Mouse (Mus musculus): ENCODE data around the gene Hmg20b. TPM values are rescaled to one million over a fixed set of nuclear protein-coding genes. Genes with fewer than 3 reads are reported as not detected.

Hmg20b gene
- total and polyA plus RNA-seq, 3 experiments: 7.9 to 39.6 (median 18.7) TPM

- Histone ChIP-seq H3K27me3 (replicated peaks) (no peaks in the 10 kb centered on the region), H3K27ac (ENCODE audit: insufficient read depth, low read depth) (0 out of 2 replicates have a peak overlapping the region, but pooled peaks have one; percentile 2), H3K4me2 (ENCODE audit: insufficient read depth, low read depth, poor library complexity, severe bottlenecking) (peak overlapping the region; percentile 89), H3K36me3 (replicated peaks in 1 of 2; ENCODE audit: control insufficient read depth in 1 of 2, insufficient read depth in 1 of 2, low read length in 1 of 2) (peaks cover 20 to 37% of the 10 kb centered on the region in 2 experiments), H3K79me2 (replicated peaks; ENCODE audit: control insufficient read depth, extremely low read depth, insufficient read depth, poor library complexity, severe bottlenecking) (no peaks in the 10 kb centered on the region), H3K4me1 (ENCODE audit: control insufficient read depth in 1 of 2, insufficient read depth in 2 of 2) (peaks cover 7 to 36% of the 10 kb centered on the region in 2 experiments), H3K9ac (ENCODE audit: insufficient read depth, low read depth) (peak overlapping the region; percentile 80), H3K4me3 (replicated peaks in 1 of 3; ENCODE audit: low read depth in 2 of 3, low read length in 2 of 3, poor library complexity in 1 of 3) (peak overlapping the region; percentile 74 to 89 (median 80)), H3K9me3 (replicated peaks; ENCODE audit: low read length) (no peaks in the 10 kb centered on the region)
- dilution Hi-C loops (cut with MboI; ENCODE audit: extremely low pct_ligation_motif_present, extremely low pct_unique_long_range_greater_than_20kb, low sequenced_read_pairs) (no loop called here), in situ Hi-C loops (cut with MboI; ENCODE audit: low pct_ligation_motif_present, low pct_unique_long_range_greater_than_20kb, low sequenced_read_pairs) (loop anchor here (10.0 kb wide), 1 partner anchor 155 kb away; no protein-coding TSS in a partner anchor)
- no peak for TF ChIP-seq ELF1 (IDR thresholded peaks at IDR 0.05; ENCODE audit: low read depth, low read length)
- no peak for TF ChIP-seq MXI1 (IDR thresholded peaks at IDR 0.05; ENCODE audit: low read depth, low read length)
- TF ChIP-seq MAZ (IDR thresholded peaks at IDR 0.05; ENCODE audit: low read depth, low read length): no peak
- no peak for TF ChIP-seq CTCF (conservative IDR thresholded peaks at IDR 0.05 in 1 of 2, IDR thresholded peaks at IDR 0.05 in 1 of 2; ENCODE audit: low read depth in 2 of 2, low read length in 2 of 2)
- TF ChIP-seq USF1 (IDR thresholded peaks at IDR 0.05; ENCODE audit: low read depth, low read length): no peak
- TF ChIP-seq NRF1 (IDR thresholded peaks at IDR 0.05; ENCODE audit: low read depth, low read length): no peak
- TF ChIP-seq USF2 (conservative IDR thresholded peaks at IDR 0.05; ENCODE audit: low read depth, low read length): no peak
- no peak for TF ChIP-seq ZMIZ1 (IDR thresholded peaks at IDR 0.05; ENCODE audit: low read depth, low read length)
- TF ChIP-seq MAFK (IDR thresholded peaks at IDR 0.05; ENCODE audit: insufficient replicate concordance, low read length): no peak
- TF ChIP-seq EP300 (IDR thresholded peaks at IDR 0.05; ENCODE audit: low read length): no peak
- TF ChIP-seq BHLHE40 (IDR thresholded peaks at IDR 0.05; ENCODE audit: low read depth, low read length): no peak
- no peak for TF ChIP-seq CHD1 (IDR thresholded peaks at IDR 0.05; ENCODE audit: low read depth, low read length)
- no peak for TF ChIP-seq IRF4 (IDR thresholded peaks at IDR 0.05; ENCODE audit: low read depth, low read length)
- no peak for TF ChIP-seq ZC3H11A (IDR thresholded peaks at IDR 0.05; ENCODE audit: low read depth, low read length)
- TF ChIP-seq JUND (conservative IDR thresholded peaks at IDR 0.05; ENCODE audit: low read depth, low read length): no peak
- DNase-seq (ENCODE audit: extremely low read depth): no peak
Measured at GRCm38 (mm10) chr10:81349961-81350350, 324 bp downstream of the Hmg20b start.

GRCm38 (mm10) chr10:81349146-81349545 lies 1.1 kb downstream of the Hmg20b start:
- Histone ChIP-seq H3K4me3 (replicated peaks in 1 of 3; ENCODE audit: low read depth in 2 of 3, low read length in 2 of 3, poor library complexity in 1 of 3) (peak overlapping the region; percentile 74 to 89 (median 80)), H3K4me2 (ENCODE audit: insufficient read depth, low read depth, poor library complexity, severe bottlenecking) (peak overlapping the region; percentile 89), H3K27me3 (replicated peaks) (no peaks in the 10 kb centered on the region), H3K4me1 (ENCODE audit: control insufficient read depth in 1 of 2, insufficient read depth in 2 of 2) (peaks cover 7 to 37% of the 10 kb centered on the region in 2 experiments), H3K27ac (ENCODE audit: insufficient read depth, low read depth) (no peak overlapping the region), H3K9me3 (replicated peaks; ENCODE audit: low read length) (no peaks in the 10 kb centered on the region), H3K9ac (ENCODE audit: insufficient read depth, low read depth) (peak overlapping the region; percentile 80; the same call in 1 of the 2 replicates), H3K36me3 (replicated peaks in 1 of 2; ENCODE audit: control insufficient read depth in 1 of 2, insufficient read depth in 1 of 2, low read length in 1 of 2) (peaks cover 20 to 37% of the 10 kb centered on the region in 2 experiments), H3K79me2 (replicated peaks; ENCODE audit: control insufficient read depth, extremely low read depth, insufficient read depth, poor library complexity, severe bottlenecking) (no peaks in the 10 kb centered on the region)
- peak; percentile 70 for DNase-seq (ENCODE audit: extremely low read depth)
- dilution Hi-C loops (cut with MboI; ENCODE audit: extremely low pct_ligation_motif_present, extremely low pct_unique_long_range_greater_than_20kb, low sequenced_read_pairs): no loop called here
- TF ChIP-seq MAZ (IDR thresholded peaks at IDR 0.05; ENCODE audit: low read depth, low read length) (no peak), UBTF (IDR thresholded peaks at IDR 0.05; ENCODE audit: low read depth, low read length) (no peak), ZMIZ1 (IDR thresholded peaks at IDR 0.05; ENCODE audit: low read depth, low read length) (no peak), USF1 (IDR thresholded peaks at IDR 0.05; ENCODE audit: low read depth, low read length) (no peak), ZNF384 (IDR thresholded peaks at IDR 0.05; ENCODE audit: low read depth, low read length) (no peak), RCOR1 (conservative IDR thresholded peaks at IDR 0.05; ENCODE audit: low read depth, low read length) (no peak), MEF2A (IDR thresholded peaks at IDR 0.05; ENCODE audit: borderline replicate concordance, low read depth, low read length) (no peak), NRF1 (IDR thresholded peaks at IDR 0.05; ENCODE audit: low read depth, low read length) (no peak), PAX5 (IDR thresholded peaks at IDR 0.05; ENCODE audit: low read length) (no peak), HCFC1 (IDR thresholded peaks at IDR 0.05; ENCODE audit: low read depth, low read length) (no peak), CHD2 (IDR thresholded peaks at IDR 0.05; ENCODE audit: low read length) (no peak), KAT2A (IDR thresholded peaks at IDR 0.05; ENCODE audit: insufficient replicate concordance, low read length) (no peak), JUND (conservative IDR thresholded peaks at IDR 0.05; ENCODE audit: low read depth, low read length) (no peak)
- in situ Hi-C loops (cut with MboI; ENCODE audit: low pct_ligation_motif_present, low pct_unique_long_range_greater_than_20kb, low sequenced_read_pairs): no loop called here
